Mouse (Mus musculus) kidney, postnatal 0 days (tissue): Measurements from ENCODE around the gene Adprm. TPM values are rescaled to one million over a fixed set of nuclear protein-coding genes. Genes with fewer than 3 reads are reported as not detected.

Experiments
- ATAC-seq: fragments of 200-750 bp; cut with Nextera tagmentation; replicated peaks from 2 replicates; pipeline ENCODE4 v1.8.0; 2017; ENCODE audit warnings: low read depth, moderate number of reproducible peaks, moderate TSS enrichment, moderate library complexity; ENCODE audit not compliant: low FRiP score
- DNase-seq: peaks from one replicate; pipeline ENCODE4 v3.0.0-alpha.2; 2016; ENCODE audit warnings: low spot score
- H3K27ac ChIP-seq: fragments of 300-500 bp; sonication (generic); 2 replicates; pipeline ENCODE4 v1.5.1; 2014; ENCODE audit warnings: mild to moderate bottlenecking
- H3K27me3 ChIP-seq: fragments of 300-500 bp; sonication (generic); 2 replicates; pipeline ENCODE4 v1.6.1; 2014; ENCODE audit warnings: low read length, mixed read lengths; ENCODE audit not compliant: insufficient read depth
- H3K36me3 ChIP-seq: fragments of 300-500 bp; sonication (generic); 2 replicates; pipeline ENCODE4 v1.6.1; 2014; ENCODE audit warnings: low read length, mixed read lengths; ENCODE audit not compliant: insufficient read depth
- H3K4me1 ChIP-seq: fragments of 300-500 bp; sonication (generic); replicated peaks from 2 replicates; pipeline ENCODE4 v1.6.1; 2014; ENCODE audit warnings: antibody characterized with exemption, low read length, mixed read lengths; ENCODE audit not compliant: insufficient read depth
- H3K4me2 ChIP-seq: fragments of 300-500 bp; sonication (generic); 2 replicates; pipeline ENCODE4 v1.6.1; 2014; ENCODE audit warnings: mild to moderate bottlenecking, low read length, moderate library complexity, mixed read lengths
- H3K4me3 ChIP-seq: fragments of 300-500 bp; sonication (generic); replicated peaks from 2 replicates; pipeline ENCODE4 v1.5.1; 2014; ENCODE audit warnings: low read depth, low read length
- H3K9ac ChIP-seq: fragments of 300-500 bp; sonication (generic); 2 replicates; pipeline ENCODE4 v1.6.1; 2014; ENCODE audit warnings: low read depth, low read length
- H3K9me3 ChIP-seq: fragments of 300-500 bp; sonication (generic); replicated peaks from 2 replicates; pipeline ENCODE4 v1.6.1; 2016; ENCODE audit warnings: low read length, inconsistent platforms, mixed read lengths
- CTCF ChIP-seq: IDR thresholded peaks from 2 replicates; pipeline ENCODE4 v1.5.1; 2016; ENCODE audit warnings: antibody characterized with exemption, low read depth, mild to moderate bottlenecking, moderate library complexity
- whole genome bisulfite sequencing: fragments of 180-500 bp; shearing (Covaris S2); extraction: QIAGEN DNeasy Blood & Tissue Kit; methylation state at CpG from one replicate; pipeline ENCODE4 v1.1.7; 2014; 5-methylcytosine and 5-hydroxymethylcytosine counted together
- polyA plus RNA-seq: library from polyadenylated mRNA; unstranded; fragments of >200 nt; fragmentation: Nextera tagmentation; extraction: Ambion mirVana; gene quantifications from 2 replicates; pipeline ENCODE4 v1.2.1, GENCODE M21; 2015

Adprm gene
- polyA plus RNA-seq, 1 experiment from 2014 or later, result 29.5 TPM

GRCm38 (mm10) chr11:67008528-67008927 is 43.9 kb downstream of the Adprm start:
- H3K4me3 ChIP-seq, result no peak overlapping the region
- no peak overlapping the region for H3K27ac ChIP-seq
- H3K36me3 ChIP-seq, result no peaks in the 10 kb centered on the region
- no peaks in the 10 kb centered on the region for H3K9me3 ChIP-seq
- H3K27me3 ChIP-seq, result no peaks in the 10 kb centered on the region
- ATAC-seq (no peak), DNase-seq (no peak)
- no peak overlapping the region for H3K4me2 ChIP-seq
- WGBS, result 95% methylated on average over 4 of the region's 4 CpGs
- no peaks in the 10 kb centered on the region for H3K4me1 ChIP-seq
- no peak for TF ChIP-seq CTCF
- no peak overlapping the region for H3K9ac ChIP-seq

- Histone ChIP-seq H3K4me1 (no peaks in the 10 kb centered on the region), H3K4me3 (no peak overlapping the region), H3K4me2 (no peak overlapping the region), H3K36me3 (no peaks in the 10 kb centered on the region), H3K9ac (no peak overlapping the region), H3K9me3 (no peaks in the 10 kb centered on the region), H3K27me3 (no peaks in the 10 kb centered on the region), H3K27ac (no peak overlapping the region)
- WGBS, result 80% methylated on average over 8 of the region's 8 CpGs
- ATAC-seq (no peak), DNase-seq (no peak)
- no peak for TF ChIP-seq CTCF
Observed at GRCm38 (mm10) chr11:67007961-67008360, 44.4 kb downstream of the Adprm start.

- Histone ChIP-seq H3K4me3 (no peak overlapping the region), H3K27ac (no peak overlapping the region), H3K4me2 (no peak overlapping the region), H3K9ac (no peak overlapping the region), H3K9me3 (no peaks in the 10 kb centered on the region), H3K36me3 (no peaks in the 10 kb centered on the region), H3K27me3 (no peaks in the 10 kb centered on the region), H3K4me1 (0 out of 2 replicates have a peak, but pooled peaks cover 3% of the 10 kb centered on the region)
- no peak for ATAC-seq
- WGBS, result 35% methylated on average over 2 of the region's 2 CpGs
- TF ChIP-seq CTCF, result no peak
- no peak for DNase-seq
Observed at GRCm38 (mm10) chr11:67002911-67003310, 49.5 kb downstream of the Adprm start.

GRCm38 (mm10) chr11:67001717-67002116 is 50.7 kb downstream of the Adprm start:
- H3K36me3 ChIP-seq, result no peaks in the 10 kb centered on the region
- ATAC-seq (no peak), DNase-seq (no peak)
- no peak for TF ChIP-seq CTCF
- 52% methylated on average over 1 of the region's 1 CpGs for WGBS
- H3K27me3 ChIP-seq, result no peaks in the 10 kb centered on the region
- no peak overlapping the region for H3K4me3 ChIP-seq
- H3K9me3 ChIP-seq, result no peaks in the 10 kb centered on the region
- 0 out of 2 replicates have a peak, but pooled peaks cover 3% of the 10 kb centered on the region for H3K4me1 ChIP-seq
- H3K27ac ChIP-seq, result no peak overlapping the region
- H3K9ac ChIP-seq, result no peak overlapping the region
- no peak overlapping the region for H3K4me2 ChIP-seq

GRCm38 (mm10) chr11:67000671-67001070 is 51.7 kb downstream of the Adprm start:
- H3K36me3 ChIP-seq, result no peaks in the 10 kb centered on the region
- DNase-seq (no peak), ATAC-seq (no peak)
- no peak overlapping the region for H3K4me2 ChIP-seq
- 77% methylated on average over 4 of the region's 4 CpGs for WGBS
- no peak overlapping the region for H3K4me3 ChIP-seq
- TF ChIP-seq CTCF, result no peak
- no peaks in the 10 kb centered on the region for H3K27me3 ChIP-seq
- H3K9ac ChIP-seq, result no peak overlapping the region
- H3K4me1 ChIP-seq, result 0 out of 2 replicates have a peak, but pooled peaks cover 3% of the 10 kb centered on the region
- no peak overlapping the region for H3K27ac ChIP-seq
- no peaks in the 10 kb centered on the region for H3K9me3 ChIP-seq

GRCm38 (mm10) chr11:66998467-66999403 is 53.7 kb downstream of the Adprm start:
- DNase-seq, result peak; percentile 27

More at GRCm38 (mm10) chr11:66998467-66999403, 53.7 kb downstream of the Adprm start:
- Histone ChIP-seq H3K27me3 (no peaks in the 10 kb centered on the region), H3K27ac (0 out of 2 replicates have a peak overlapping the region, but pooled peaks have one; percentile 5), H3K9me3 (no peaks in the 10 kb centered on the region), H3K36me3 (no peaks in the 10 kb centered on the region), H3K9ac (no peak overlapping the region), H3K4me2 (no peak overlapping the region), H3K4me1 (0 out of 2 replicates have a peak, but pooled peaks cover 3% of the 10 kb centered on the region), H3K4me3 (no peak overlapping the region)
- ATAC-seq, result peak; percentile 75; the same call in 1 of the 2 replicates
- TF ChIP-seq CTCF, result 0 out of 2 replicates have a peak, but pooled peaks have one; percentile 7
- WGBS, result 56% methylated on average over 14 of the region's 14 CpGs
